ENCODE assay signal across 7 mouse cellular contexts in genomic region chr11:3138323-3138722, GRCm38 (mm10). TPM values are rescaled to one million over a fixed set of nuclear protein-coding genes. Genes with fewer than 3 reads are reported as not detected.
DNase-seq lines count a peak whose midpoint lies in the region; TF ChIP-seq lines count a peak whose summit lies in the region.
"Not testable (repeated sequence)": the region's sequence is repeated elsewhere in the genome, so short reads cannot be mapped to it uniquely, and the experiment has no call there.

No protein-coding gene starts in this region.

- WGBS in kidney, adult 2 months: 86% methylated on average over 2 of the region's 2 CpGs
- WGBS in lung, adult 2 months: 80% methylated on average over 2 of the region's 2 CpGs

- not testable (repeated sequence) for H3K36me3 ChIP-seq in kidney, adult 2 months (ENCODE audit: control insufficient read depth, insufficient read depth, low read length)

- DNase-seq in adrenal gland, adult (ENCODE audit: inconsistent age in 2 of 2, low spot score in 1 of 2): peak; percentile 56 to 76
- peak; percentile 48 for DNase-seq in gastrocnemius, adult 18-20 months (ENCODE audit: low spot score)
- peak; percentile 98 for DNase-seq in heart, adult 11 months
- peak; percentile 52 for DNase-seq in kidney, adult 2 months
- DNase-seq in lung, adult 2 months: peak; percentile 53
- DNase-seq in spleen, postnatal 10 days (ENCODE audit: low spot score in 2 of 2): peak; percentile 59 to 66
- peak; percentile 30 to 37 for DNase-seq in thymus, postnatal 36 days

- TF ChIP-seq CTCF in kidney, adult 2 months (conservative IDR thresholded peaks at IDR 0.05; ENCODE audit: insufficient read depth, insufficient read length, low read depth, low read length); lung, adult 2 months (IDR thresholded peaks at IDR 0.05; ENCODE audit: insufficient read depth, low read length): not testable (repeated sequence)

- not testable (repeated sequence) for TF ChIP-seq POLR2A in kidney, adult 2 months (IDR thresholded peaks at IDR 0.05; ENCODE audit: low read depth, low read length); lung, adult 2 months (IDR thresholded peaks at IDR 0.05; ENCODE audit: borderline replicate concordance, extremely low read depth, low read depth, low read length)

- not testable (repeated sequence) for H3K27ac ChIP-seq in kidney, adult 2 months (ENCODE audit: insufficient read depth, low read depth, low read length)

- H3K4me3 ChIP-seq in kidney, adult 2 months (ENCODE audit: insufficient read depth, low read depth, low read length); lung, adult 2 months (replicated peaks; ENCODE audit: extremely low read depth, low read depth, low read length): not testable (repeated sequence)

- not testable (repeated sequence) for H3K27me3 ChIP-seq in kidney, adult 2 months (replicated peaks; ENCODE audit: control insufficient read depth, insufficient read depth, low read length)

- H3K4me1 ChIP-seq in kidney, adult 2 months (ENCODE audit: control insufficient read depth, insufficient read depth, low read length); lung, adult 2 months (ENCODE audit: control insufficient read depth, insufficient read depth, low read length): not testable (repeated sequence)

RNA-seq across cellular contexts. Expression of gene Sfi1, which starts 54.9 kb away (rescaled TPM):
- 10 to 100 TPM in 1 of 2 experiments, 1 to 10 TPM in 1; 9.8 to 12.4 TPM for total RNA-seq in gastrocnemius, adult 18-20 months (2021)
- 17.3 and 19.4 TPM in 2 replicates for polyA plus RNA-seq in kidney, adult 2 months (2012; rRNA removed)
- polyA plus RNA-seq in lung, adult 2 months (2012; rRNA removed): 25.1 and 25.2 TPM in 2 replicates

Comparison
In these comparisons a context has a peak if more than half of its experiments do, and no peak if none do; other contexts are left out.
1. DNase-seq: peak in every context shown above with its lines; median percentile 98 in heart, adult 11 months; 66 in adrenal gland, adult; 62 in spleen, postnatal 10 days; 53 in lung, adult 2 months; 52 in kidney, adult 2 months; 48 in gastrocnemius, adult 18-20 months; 34 in thymus, postnatal 36 days.